8 mouse cellular contexts compared by ENCODE assay signal in the genomic region with DNA sequence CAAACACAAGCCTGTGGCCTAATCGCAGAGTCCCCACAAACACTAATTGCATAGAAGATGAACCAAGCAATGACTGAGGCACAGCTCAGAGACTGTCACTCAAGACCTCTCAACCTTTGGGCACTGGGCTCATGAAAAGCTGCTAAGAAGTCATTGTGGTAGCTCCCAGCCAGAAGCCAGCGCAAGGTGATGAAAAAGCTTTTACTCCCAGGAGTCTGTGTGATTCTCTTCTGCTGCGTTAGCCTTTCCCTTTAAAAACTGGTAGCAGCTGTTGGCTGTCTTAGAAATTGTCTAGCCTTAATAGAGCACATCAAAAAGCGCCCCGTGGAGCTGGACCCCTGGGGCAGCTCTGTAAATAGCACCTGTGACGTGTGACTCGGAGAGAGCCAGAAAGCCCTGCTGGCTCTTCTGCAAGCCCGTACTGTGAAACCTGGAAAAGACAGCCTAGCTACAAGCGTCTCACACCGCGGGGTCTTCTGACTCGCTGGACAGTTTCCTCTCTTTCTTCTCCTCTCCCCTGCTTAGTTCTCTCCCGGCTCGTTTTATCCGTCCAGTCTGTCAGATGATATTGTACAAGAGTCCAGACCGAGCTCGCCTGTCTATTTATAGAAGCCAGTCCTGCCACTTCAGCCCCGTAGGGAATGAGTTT. TPM values are rescaled to one million over a fixed set of nuclear protein-coding genes. Genes with fewer than 3 reads are reported as not detected.
DNase-seq lines count a peak whose midpoint lies in the region; ATAC-seq lines count a peak whose summit lies in the region.

No protein-coding gene starts in this region.

- H3K9ac ChIP-seq in embryonic facial prominence, embryonic 14.5 days (ENCODE audit: low read depth, low read length), result peak overlapping the region; percentile 34; the same call in 1 of the 2 replicates
- peak overlapping the region; percentile 56 for H3K9ac ChIP-seq in heart, embryonic 16.5 days (ENCODE audit: low read length)
- H3K9ac ChIP-seq in limb, embryonic 11.5 days (ENCODE audit: low read length), result no peak overlapping the region
- peak overlapping the region; percentile 32 for H3K9ac ChIP-seq in midbrain, embryonic 16.5 days (ENCODE audit: low read depth, low read length)

- H3K27ac ChIP-seq in embryonic facial prominence, embryonic 14.5 days (replicated peaks; ENCODE audit: low read depth, low read length), result no peak overlapping the region
- H3K27ac ChIP-seq in heart, embryonic 16.5 days (ENCODE audit: low read length), result peak overlapping the region; percentile 94
- H3K27ac ChIP-seq in limb, embryonic 11.5 days (replicated peaks; ENCODE audit: low read depth, low read length), result no peak overlapping the region
- H3K27ac ChIP-seq in midbrain, embryonic 16.5 days (ENCODE audit: low read length), result 0 out of 2 replicates have a peak overlapping the region, but pooled peaks have one; percentile 47

- peak; percentile 12 to 28 for DNase-seq in lung, adult 18-20 months
- no peak for DNase-seq in lung, postnatal 4 days
- DNase-seq in embryonic facial prominence, embryonic 14.5 days (ENCODE audit: low spot score), result peak; percentile 68
- peak; percentile 57 for DNase-seq in limb, embryonic 11.5 days (ENCODE audit: low spot score)
- DNase-seq in spleen, postnatal 10 days (ENCODE audit: low spot score in 2 of 2), result no peak
- no peak for DNase-seq in right cerebral cortex, adult 18-20 months

- H3K36me3 ChIP-seq in embryonic facial prominence, embryonic 14.5 days (ENCODE audit: control insufficient read depth, insufficient read depth, low read length), result no peaks in the 10 kb centered on the region
- H3K36me3 ChIP-seq in heart, embryonic 16.5 days (ENCODE audit: control insufficient read depth, insufficient read depth), result no peaks in the 10 kb centered on the region
- no peaks in the 10 kb centered on the region for H3K36me3 ChIP-seq in limb, embryonic 11.5 days (ENCODE audit: control insufficient read depth, insufficient read depth, low read length)
- no peaks in the 10 kb centered on the region for H3K36me3 ChIP-seq in midbrain, embryonic 16.5 days (ENCODE audit: control insufficient read depth, insufficient read depth, low read length)

- WGBS in embryonic facial prominence, embryonic 14.5 days, result 12% methylated on average over 18 of the region's 18 CpGs
- 8% methylated on average over 18 of the region's 18 CpGs for WGBS in heart, embryonic 16.5 days
- 8% methylated on average over 18 of the region's 18 CpGs for WGBS in limb, embryonic 11.5 days
- 6% methylated on average over 18 of the region's 18 CpGs for whole genome bisulfite sequencing in midbrain, embryonic 16.5 days

- 0 out of 2 replicates have a peak, but pooled peaks cover 3% of the 10 kb centered on the region for H3K4me1 ChIP-seq in embryonic facial prominence, embryonic 14.5 days (ENCODE audit: control insufficient read depth, insufficient read depth, low read length)
- H3K4me1 ChIP-seq in heart, embryonic 16.5 days (ENCODE audit: control insufficient read depth, insufficient read depth, low read length), result peaks cover 22% of the 10 kb centered on the region
- peaks cover 4% of the 10 kb centered on the region; the same call in 1 of the 2 replicates for H3K4me1 ChIP-seq in limb, embryonic 11.5 days (ENCODE audit: control insufficient read depth, insufficient read depth, low read length)
- H3K4me1 ChIP-seq in midbrain, embryonic 16.5 days (ENCODE audit: control insufficient read depth, insufficient read depth, low read length), result peaks cover 15% of the 10 kb centered on the region

- H3K9me3 ChIP-seq in embryonic facial prominence, embryonic 14.5 days (ENCODE audit: control insufficient read depth, low read length), result no peaks in the 10 kb centered on the region
- H3K9me3 ChIP-seq in heart, embryonic 16.5 days (replicated peaks; ENCODE audit: control insufficient read depth, low read length), result no peaks in the 10 kb centered on the region
- H3K9me3 ChIP-seq in limb, embryonic 11.5 days (ENCODE audit: control insufficient read depth, low read length), result no peaks in the 10 kb centered on the region
- no peaks in the 10 kb centered on the region for H3K9me3 ChIP-seq in midbrain, embryonic 16.5 days (replicated peaks; ENCODE audit: control insufficient read depth, low read length, poor library complexity, severe bottlenecking)

- peak overlapping the region; percentile 15 for H3K4me3 ChIP-seq in embryonic facial prominence, embryonic 14.5 days (ENCODE audit: low read depth, low read length)
- peak overlapping the region; percentile 45 for H3K4me3 ChIP-seq in heart, embryonic 16.5 days (ENCODE audit: low read length)
- H3K4me3 ChIP-seq in limb, embryonic 11.5 days (ENCODE audit: low read depth, low read length), result no peak overlapping the region
- peak overlapping the region; percentile 27 for H3K4me3 ChIP-seq in midbrain, embryonic 16.5 days (ENCODE audit: low read depth, low read length)

- H3K4me2 ChIP-seq in embryonic facial prominence, embryonic 14.5 days (ENCODE audit: low read depth, low read length), result peak overlapping the region; percentile 43
- peak overlapping the region; percentile 61 for H3K4me2 ChIP-seq in heart, embryonic 16.5 days (ENCODE audit: low read depth, low read length)
- peak overlapping the region; percentile 23; the same call in 1 of the 2 replicates for H3K4me2 ChIP-seq in limb, embryonic 11.5 days (ENCODE audit: low read depth, severe bottlenecking)
- H3K4me2 ChIP-seq in midbrain, embryonic 16.5 days (ENCODE audit: low read length), result peak overlapping the region; percentile 49

- peak; percentile 56 for ATAC-seq in embryonic facial prominence, embryonic 14.5 days (ENCODE audit: low read depth)
- peak; percentile 80 for ATAC-seq in heart, embryonic 16.5 days (replicated peaks; ENCODE audit: extremely low read depth, insufficient read depth, low FRiP score)
- peak; percentile 32; the same call in 1 of the 2 replicates for ATAC-seq in limb, embryonic 11.5 days (ENCODE audit: insufficient number of reproducible peaks, low FRiP score, low TSS enrichment, low read depth)
- peak; percentile 85 for ATAC-seq in midbrain, embryonic 16.5 days

- peaks cover 4% of the 10 kb centered on the region; the same call in 1 of the 2 replicates for H3K27me3 ChIP-seq in embryonic facial prominence, embryonic 14.5 days (replicated peaks; ENCODE audit: control insufficient read depth, insufficient read depth, low read length)
- no peaks in the 10 kb centered on the region for H3K27me3 ChIP-seq in heart, embryonic 16.5 days (ENCODE audit: control insufficient read depth, insufficient read depth, low read length)
- no peaks in the 10 kb centered on the region for H3K27me3 ChIP-seq in limb, embryonic 11.5 days (ENCODE audit: control insufficient read depth, insufficient read depth, low read length)
- no peaks in the 10 kb centered on the region for H3K27me3 ChIP-seq in midbrain, embryonic 16.5 days (ENCODE audit: control insufficient read depth, insufficient read depth, low read depth, low read length)

RNA-seq across cellular contexts. Expression of a gene that starts 9.4 kb away (rescaled TPM):
- 426 and 453 TPM in 2 replicates for polyA plus RNA-seq in embryonic facial prominence, embryonic 14.5 days (2014; fragmentation: Nextera tagmentation; extraction: Ambion mirVana)
- 294 and 331 TPM in 2 replicates for polyA plus RNA-seq in heart, embryonic 16.5 days (2015; fragmentation: Nextera tagmentation; extraction: Ambion mirVana)
- 639 and 654 TPM in 2 replicates for polyA plus RNA-seq in limb, embryonic 11.5 days (2014; fragmentation: Nextera tagmentation; extraction: Ambion mirVana)
- polyA plus RNA-seq in midbrain, embryonic 16.5 days (2015; fragmentation: Nextera tagmentation; extraction: Ambion mirVana), result 270 and 283 TPM in 2 replicates

Comparison
In these comparisons a context has a peak if more than half of its experiments do, and no peak if none do; other contexts are left out.
1. DNase-seq: peak in lung, adult 18-20 months (2 of 2), embryonic facial prominence, embryonic 14.5 days (single experiment) and limb, embryonic 11.5 days (single experiment); none in lung, postnatal 4 days (0 of 2), spleen, postnatal 10 days (0 of 2) and right cerebral cortex, adult 18-20 months (single experiment).
2. ATAC-seq: peak in every context shown above with its lines; median percentile 85 in midbrain, embryonic 16.5 days; 80 in heart, embryonic 16.5 days; 56 in embryonic facial prominence, embryonic 14.5 days; 32 in limb, embryonic 11.5 days.
3. H3K27ac ChIP-seq: peak in heart, embryonic 16.5 days (single experiment) and midbrain, embryonic 16.5 days (single experiment); none in embryonic facial prominence, embryonic 14.5 days (single experiment) and limb, embryonic 11.5 days (single experiment).
4. Peak in every context shown above with its lines, with median percentiles within 50 percentile points of each other: H3K4me2 ChIP-seq.